Mouse (Mus musculus) hindbrain, embryonic 14.5 days (tissue): ENCODE results near the gene Pnp2. TPM values are rescaled to one million over a fixed set of nuclear protein-coding genes. Genes with fewer than 3 reads are reported as not detected.

Source experiments
- ATAC-seq: fragments of 200-750 bp; cut with Nextera tagmentation; 2 replicates; pipeline ENCODE4 v1.8.0; 2017; ENCODE audit warnings: moderate number of reproducible peaks, mild to moderate bottlenecking, moderate TSS enrichment, moderate library complexity; ENCODE audit not compliant: low FRiP score
- DNase-seq: peaks from one replicate; pipeline ENCODE4 v3.0.0-alpha.2; 2015; ENCODE audit warnings: low spot score
- H3K27ac ChIP-seq: fragments of 300-500 bp; sonication (generic); 2 replicates; pipeline ENCODE4 v1.5.1; 2014; ENCODE audit warnings: mild to moderate bottlenecking, moderate library complexity
- H3K27me3 ChIP-seq: fragments of 300-500 bp; sonication (generic); 2 replicates; pipeline ENCODE4 v1.6.1; 2014; ENCODE audit warnings: mild to moderate bottlenecking, low read length, mixed read lengths; ENCODE audit not compliant: control insufficient read depth, insufficient read depth
- H3K36me3 ChIP-seq: fragments of 300-500 bp; sonication (generic); replicated peaks from 2 replicates; pipeline ENCODE4 v1.6.1; 2014; ENCODE audit not compliant: control insufficient read depth, insufficient read depth
- H3K4me1 ChIP-seq: fragments of 300-500 bp; sonication (generic); replicated peaks from 2 replicates; pipeline ENCODE4 v1.6.1; 2014; ENCODE audit warnings: antibody characterized with exemption, low read length, mixed read lengths; ENCODE audit not compliant: control insufficient read depth, insufficient read depth
- H3K4me2 ChIP-seq: fragments of 300-500 bp; sonication (generic); replicated peaks from 2 replicates; pipeline ENCODE4 v1.6.1; 2014; ENCODE audit warnings: mild to moderate bottlenecking, moderate library complexity
- H3K4me3 ChIP-seq: fragments of 300-500 bp; sonication (generic); replicated peaks from 2 replicates; pipeline ENCODE4 v1.5.1; 2014; ENCODE audit warnings: mild to moderate bottlenecking, low read length
- H3K9ac ChIP-seq: fragments of 300-500 bp; sonication (generic); 2 replicates; pipeline ENCODE4 v1.6.1; 2014
- H3K9me3 ChIP-seq: fragments of 300-500 bp; sonication (generic); 2 replicates; pipeline ENCODE4 v1.6.1; 2016; ENCODE audit warnings: low read length; ENCODE audit not compliant: control insufficient read depth
- whole genome bisulfite sequencing: fragments of 180-500 bp; shearing (Covaris S2); extraction: QIAGEN DNeasy Blood & Tissue Kit; methylation state at CpG from one replicate; pipeline ENCODE4 v1.1.7; 2014; 5-methylcytosine and 5-hydroxymethylcytosine counted together
- polyA plus RNA-seq: library from polyadenylated mRNA; unstranded; fragments of >200 nt; fragmentation: Nextera tagmentation; extraction: Ambion mirVana; gene quantifications from 2 replicates; pipeline ENCODE4 v1.2.1, GENCODE M21; 2014

Pnp2 gene
- polyA plus RNA-seq, 1 experiment from 2014 or later = 1.1 TPM

GRCm38 (mm10) chr14:50991037-50991436, 35.2 kb downstream of the Pnp2 start:
- no peak overlapping the region for H3K4me2 ChIP-seq
- no peaks in the 10 kb centered on the region for H3K9me3 ChIP-seq
- ATAC-seq (no peak), DNase-seq (no peak)
- H3K27ac ChIP-seq = no peak overlapping the region
- no peak overlapping the region for H3K4me3 ChIP-seq
- 84% methylated on average over 3 of the region's 3 CpGs for WGBS
- no peaks in the 10 kb centered on the region for H3K4me1 ChIP-seq
- no peaks in the 10 kb centered on the region for H3K27me3 ChIP-seq
- no peaks in the 10 kb centered on the region for H3K36me3 ChIP-seq
- no peak overlapping the region for H3K9ac ChIP-seq

- H3K36me3 ChIP-seq = no peaks in the 10 kb centered on the region
- no peaks in the 10 kb centered on the region for H3K4me1 ChIP-seq
- no peak overlapping the region for H3K4me3 ChIP-seq
- DNase-seq (no peak), ATAC-seq (no peak)
- no peak overlapping the region for H3K27ac ChIP-seq
- 77% methylated on average over 3 of the region's 3 CpGs for WGBS
- H3K9ac ChIP-seq = no peak overlapping the region
- no peaks in the 10 kb centered on the region for H3K27me3 ChIP-seq
- H3K9me3 ChIP-seq = no peaks in the 10 kb centered on the region
- no peak overlapping the region for H3K4me2 ChIP-seq
Measured at GRCm38 (mm10) chr14:50997088-50997487, 41.3 kb downstream of the Pnp2 start.

GRCm38 (mm10) chr14:50997999-50998666, 42.3 kb downstream of the Pnp2 start:
- no peak overlapping the region for H3K27ac ChIP-seq
- no peak overlapping the region for H3K4me2 ChIP-seq
- H3K4me1 ChIP-seq = no peaks in the 10 kb centered on the region
- H3K9ac ChIP-seq = no peak overlapping the region
- ATAC-seq = no peak
- no peaks in the 10 kb centered on the region for H3K27me3 ChIP-seq
- no peak for DNase-seq
- no peaks in the 10 kb centered on the region for H3K36me3 ChIP-seq
- H3K9me3 ChIP-seq = no peaks in the 10 kb centered on the region
- WGBS = 87% methylated on average over 2 of the region's 2 CpGs
- H3K4me3 ChIP-seq = no peak overlapping the region

DNA sequence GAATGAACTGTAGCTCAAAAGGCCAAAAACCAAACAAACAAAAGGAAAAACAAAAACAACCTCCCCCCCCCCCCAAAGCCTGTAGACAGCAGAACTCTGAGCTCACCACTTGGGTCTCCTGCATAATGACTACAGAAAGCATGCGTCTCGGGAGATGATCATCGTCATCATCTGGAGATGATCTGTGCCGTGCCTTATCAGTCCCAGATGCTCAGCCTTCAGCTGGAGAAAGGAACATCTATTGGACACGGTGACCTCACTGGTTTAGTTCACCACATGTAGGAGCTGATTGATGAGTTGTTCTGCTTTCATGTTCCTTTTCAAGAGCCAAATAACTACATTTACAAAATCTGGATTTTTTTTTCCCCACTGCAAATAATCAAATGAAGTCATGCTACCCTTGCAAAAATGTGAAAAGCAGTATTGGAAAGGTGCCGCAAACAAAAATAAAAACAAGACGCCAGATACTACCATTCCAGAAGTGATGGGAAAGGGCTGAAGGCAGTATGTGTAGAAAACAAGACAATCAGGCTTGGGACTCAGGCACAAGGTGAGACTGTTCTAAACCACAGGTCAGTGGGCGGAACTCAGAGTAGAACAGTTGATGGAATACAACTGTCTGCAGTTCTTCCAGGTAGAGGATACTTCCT, 51.5 kb downstream of the Pnp2 start, which contains the start of gene Rnase10:
Gene Rnase10, plus strand, starts transcription at position 600 of the 650 bp plus-strand sequence.
- Histone ChIP-seq H3K27ac (no peak within 1 kb of the TSS), H3K27me3 (no peaks in the 10 kb centered on the region), H3K4me2 (no peak within 1 kb of the TSS), H3K9me3 (no peaks in the 10 kb centered on the region), H3K4me1 (no peaks in the 10 kb centered on the region), H3K36me3 (no peaks in the 10 kb centered on the region), H3K9ac (no peak within 1 kb of the TSS), H3K4me3 (no peak within 1 kb of the TSS)
- DNase-seq (no peak), ATAC-seq (no peak)
- 91% methylated on average over 8 of the region's 8 CpGs for WGBS

DNA sequence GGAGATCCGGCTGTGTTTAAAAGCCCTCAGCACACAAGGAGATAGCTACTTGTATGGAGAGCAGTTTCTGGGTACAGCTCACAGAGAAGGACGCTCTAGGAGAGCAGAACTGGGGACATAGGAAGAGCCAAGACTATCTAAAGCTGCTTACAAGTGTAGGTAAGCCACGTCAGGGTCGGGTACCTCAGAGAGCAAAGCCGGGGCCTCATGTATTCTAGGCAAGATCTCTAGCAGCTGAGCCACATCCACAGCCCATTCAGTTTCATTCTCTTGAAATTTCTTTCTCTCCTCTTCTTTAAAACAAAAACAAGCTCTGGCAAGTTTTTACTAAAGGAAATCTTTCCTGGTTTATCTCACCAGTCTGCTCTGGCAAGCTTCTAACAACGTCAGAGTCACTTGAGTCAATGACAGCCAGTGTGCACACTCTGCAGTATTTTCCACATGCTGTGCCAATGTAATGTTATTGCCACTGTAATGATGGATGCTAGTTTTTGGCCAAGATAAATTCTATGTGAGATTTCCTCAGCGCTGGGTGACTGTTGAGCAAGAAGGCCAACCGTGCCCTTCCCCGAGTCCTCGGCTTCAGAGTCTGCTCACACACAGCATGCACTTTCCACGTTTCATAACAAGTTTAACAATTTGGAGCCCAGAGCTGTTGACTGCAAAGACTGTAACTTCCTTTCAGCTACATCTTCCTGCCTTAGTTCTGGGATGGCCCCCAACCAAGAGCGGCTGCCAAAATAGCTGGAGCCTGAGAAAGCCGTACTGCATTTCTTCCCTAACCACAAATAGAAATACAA, 52.3 kb downstream of the Pnp2 start:
- H3K9ac ChIP-seq = no peak overlapping the region
- no peak overlapping the region for H3K4me3 ChIP-seq
- no peak for ATAC-seq
- no peaks in the 10 kb centered on the region for H3K36me3 ChIP-seq
- no peak overlapping the region for H3K4me2 ChIP-seq
- WGBS = 85% methylated on average over 13 of the region's 13 CpGs
- no peak for DNase-seq
- no peaks in the 10 kb centered on the region for H3K27me3 ChIP-seq
- H3K4me1 ChIP-seq = no peaks in the 10 kb centered on the region
- H3K27ac ChIP-seq = no peak overlapping the region
- no peaks in the 10 kb centered on the region for H3K9me3 ChIP-seq

DNA sequence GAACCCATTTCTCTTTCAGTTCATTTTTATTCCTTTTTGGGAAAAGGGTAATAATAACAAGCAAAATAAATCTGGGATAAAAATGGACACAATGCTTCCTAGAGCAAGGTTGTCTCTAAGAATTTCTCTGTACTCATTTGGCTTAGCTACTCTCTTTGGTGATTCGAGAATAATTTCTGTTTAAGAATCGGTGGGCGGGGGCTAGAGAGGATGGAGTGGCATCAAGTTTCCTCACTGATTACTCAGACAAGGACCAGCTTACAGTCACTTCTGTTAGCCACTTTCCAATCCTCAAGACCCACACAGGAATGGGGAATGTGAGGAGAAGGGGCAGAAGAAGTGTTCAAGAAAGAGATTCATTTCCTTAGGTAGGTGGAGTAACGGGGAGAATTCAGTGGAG, 53.0 kb downstream of the Pnp2 start:
- H3K27ac ChIP-seq = no peak overlapping the region
- 88% methylated on average over 4 of the region's 4 CpGs for WGBS
- DNase-seq (no peak), ATAC-seq (no peak)
- H3K27me3 ChIP-seq = no peaks in the 10 kb centered on the region
- no peaks in the 10 kb centered on the region for H3K9me3 ChIP-seq
- H3K4me1 ChIP-seq = no peaks in the 10 kb centered on the region
- H3K9ac ChIP-seq = no peak overlapping the region
- no peak overlapping the region for H3K4me3 ChIP-seq
- H3K36me3 ChIP-seq = no peaks in the 10 kb centered on the region
- no peak overlapping the region for H3K4me2 ChIP-seq

GRCm38 (mm10) chr14:51009572-51009971, 53.8 kb downstream of the Pnp2 start:
- no peak for DNase-seq
- no peak overlapping the region for H3K27ac ChIP-seq
- WGBS = 83% methylated on average over 6 of the region's 6 CpGs

More at GRCm38 (mm10) chr14:51009572-51009971, 53.8 kb downstream of the Pnp2 start:
- Histone ChIP-seq H3K27me3 (no peaks in the 10 kb centered on the region), H3K9me3 (no peaks in the 10 kb centered on the region), H3K9ac (no peak overlapping the region), H3K4me2 (no peak overlapping the region), H3K36me3 (no peaks in the 10 kb centered on the region), H3K4me1 (no peaks in the 10 kb centered on the region), H3K4me3 (no peak overlapping the region)
- no peak for ATAC-seq
